Mouse (Mus musculus) urinary bladder, postnatal 25 days (tissue): ENCODE results near the gene Degs1.
"Not testable (repeated sequence)": the region's sequence is repeated elsewhere in the genome, so short reads cannot be mapped to it uniquely, and the experiment has no call there.

Experiments
- DNase-seq: peaks from one replicate; pipeline ENCODE4 v3.0.0; 2022; ENCODE audit warnings: low spot score

Gene Degs1

DNA sequence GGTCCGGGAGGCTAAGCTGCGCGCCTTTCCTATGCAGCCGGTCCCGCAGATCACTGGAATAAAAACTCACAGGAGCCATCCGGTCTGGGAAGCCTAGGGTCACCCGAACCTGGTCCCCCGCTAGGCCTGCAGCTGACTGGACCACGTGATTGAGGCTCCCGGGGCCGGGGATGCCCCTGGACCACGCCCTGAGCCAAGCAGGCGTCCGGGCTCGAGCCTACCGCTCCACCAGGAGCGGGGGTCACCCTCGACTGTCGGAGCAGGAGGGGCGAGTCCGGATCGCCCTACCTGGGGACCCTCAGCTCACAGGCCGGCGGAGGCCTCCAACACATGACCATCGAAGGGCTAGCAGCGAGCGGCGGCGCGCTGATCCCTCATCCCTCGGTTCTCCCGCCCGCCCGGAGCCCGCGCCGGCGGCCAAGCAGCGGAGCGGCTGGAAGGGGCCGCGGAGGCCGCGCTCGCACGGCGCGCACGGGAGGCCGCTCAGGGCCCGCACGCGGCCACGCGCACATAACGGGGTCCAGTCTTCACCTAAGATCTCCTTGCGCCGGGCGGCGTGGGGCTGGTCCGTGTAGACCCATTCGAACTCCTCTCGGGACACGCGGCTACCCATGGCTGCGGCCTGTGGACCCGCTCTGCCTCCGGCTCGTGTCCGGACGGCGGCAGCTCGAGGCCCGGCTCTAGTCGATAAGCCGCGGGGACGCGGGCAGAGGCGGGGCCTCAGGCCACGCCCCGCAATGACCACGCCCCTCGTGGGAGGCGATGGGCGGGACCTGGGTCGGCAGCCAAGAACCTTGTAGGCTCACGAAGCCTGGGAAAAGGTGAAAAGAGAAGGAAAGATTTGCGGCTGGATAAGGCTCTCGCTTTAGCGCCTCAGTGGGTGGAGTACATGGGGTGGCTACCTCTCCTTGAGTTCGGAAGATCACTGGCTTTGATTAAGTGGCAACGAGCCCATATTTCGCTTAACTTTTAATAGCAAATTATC lies at the start of gene Degs1:
Degs1 (minus strand) TSS at position 714 of the 985 bp plus-strand sequence.
- DNase-seq, result peak; percentile 97

DNA sequence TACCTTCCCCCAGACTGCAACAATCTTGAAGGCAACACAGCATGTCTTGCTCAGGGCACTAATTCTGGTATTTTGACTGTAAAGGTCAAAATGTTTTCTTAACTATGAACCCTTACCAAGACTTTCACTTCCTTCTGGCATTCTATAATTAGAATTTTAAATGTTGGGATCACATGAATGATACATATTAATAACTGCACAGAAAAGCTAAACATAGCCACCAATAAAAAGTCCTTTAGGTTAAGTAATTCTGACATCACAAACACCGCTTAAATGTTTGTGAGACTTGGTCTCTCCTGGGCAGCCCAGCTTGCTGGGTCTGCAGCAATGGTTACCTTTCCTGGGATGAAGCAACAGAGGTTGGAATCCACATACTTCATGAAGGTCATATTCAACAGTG lies 43.3 kb upstream of the Degs1 start:
- DNase-seq, result no peak

DNA sequence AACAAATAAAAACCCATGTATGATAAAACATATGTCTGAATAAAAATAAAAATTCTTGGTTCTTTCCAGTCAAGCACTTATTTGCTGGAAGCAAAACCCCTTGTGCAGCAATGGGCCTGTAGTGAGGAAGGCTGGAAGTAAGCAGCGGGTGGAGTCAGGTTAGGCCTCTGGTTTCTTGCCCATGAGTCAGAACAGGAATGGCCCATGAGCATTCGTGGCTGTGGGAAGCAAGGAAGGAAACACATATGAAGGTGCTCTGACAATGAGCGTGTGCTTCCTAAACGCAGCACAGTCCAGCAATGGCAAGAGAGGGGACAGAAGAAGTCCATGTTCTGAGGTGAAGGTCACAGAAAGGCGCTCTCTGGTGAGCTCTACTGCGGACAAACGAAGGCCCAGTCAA lies 41.9 kb upstream of the Degs1 start:
- DNase-seq, result no peak

DNA sequence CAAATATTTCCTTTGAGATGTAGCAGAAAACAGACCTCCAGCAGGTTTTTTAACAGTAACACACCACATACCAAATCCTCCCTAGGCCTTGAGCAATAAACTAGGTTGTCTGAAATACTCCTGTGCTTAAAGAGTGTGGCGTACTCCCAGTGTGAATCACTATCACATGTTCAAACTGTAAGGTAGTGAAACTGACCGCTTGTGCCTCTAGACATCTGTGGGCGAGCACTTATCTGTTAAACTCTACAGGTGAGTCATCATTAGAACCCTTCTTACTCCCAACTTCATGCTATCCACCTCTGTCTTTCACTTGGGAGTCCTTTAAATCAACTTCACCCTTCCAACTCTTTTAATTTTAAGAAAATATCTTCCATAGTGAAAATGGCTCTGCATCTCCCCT lies 40.5 kb upstream of the Degs1 start:
- no peak for DNase-seq

DNA sequence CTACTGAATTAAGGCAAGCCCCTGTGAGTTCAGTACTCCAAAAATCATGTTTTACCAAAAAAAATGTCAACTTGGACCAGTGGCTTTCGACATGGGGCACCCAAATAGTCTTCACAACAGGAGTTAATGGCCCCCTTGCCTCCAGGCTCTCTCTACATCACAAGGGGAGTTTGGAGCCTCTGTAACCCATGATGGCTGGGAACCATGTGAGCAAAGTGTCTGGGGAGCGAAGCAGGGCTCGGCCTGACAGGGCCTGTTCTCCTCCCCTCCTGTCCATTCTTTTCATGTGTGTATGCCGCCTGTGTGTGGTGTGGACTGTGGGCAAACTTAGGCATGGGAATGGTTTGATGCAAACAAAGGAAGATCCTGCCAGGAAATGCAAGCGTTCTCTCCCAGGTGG lies 31.6 kb upstream of the Degs1 start:
- DNase-seq, result no peak

DNA sequence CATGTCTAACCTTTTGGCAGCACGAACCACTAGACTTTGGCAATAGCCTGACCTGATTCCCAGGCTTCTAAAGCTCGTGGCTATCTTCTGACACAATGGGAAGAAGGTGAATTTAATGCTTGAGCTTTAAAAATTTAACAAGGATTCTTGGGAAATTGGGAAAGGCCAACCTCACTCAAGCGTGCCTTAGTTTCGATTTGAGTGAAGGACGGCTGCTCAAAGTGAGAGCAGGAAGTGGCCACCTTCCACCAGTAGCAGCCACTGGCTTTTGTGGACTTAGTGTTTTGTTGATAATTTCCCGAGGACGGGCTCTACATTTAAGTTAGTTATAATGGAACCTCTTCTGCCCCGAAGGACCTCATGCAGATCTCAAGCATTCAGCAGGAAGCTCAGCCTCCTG lies 30.6 kb upstream of the Degs1 start:
- no peak for DNase-seq

DNA sequence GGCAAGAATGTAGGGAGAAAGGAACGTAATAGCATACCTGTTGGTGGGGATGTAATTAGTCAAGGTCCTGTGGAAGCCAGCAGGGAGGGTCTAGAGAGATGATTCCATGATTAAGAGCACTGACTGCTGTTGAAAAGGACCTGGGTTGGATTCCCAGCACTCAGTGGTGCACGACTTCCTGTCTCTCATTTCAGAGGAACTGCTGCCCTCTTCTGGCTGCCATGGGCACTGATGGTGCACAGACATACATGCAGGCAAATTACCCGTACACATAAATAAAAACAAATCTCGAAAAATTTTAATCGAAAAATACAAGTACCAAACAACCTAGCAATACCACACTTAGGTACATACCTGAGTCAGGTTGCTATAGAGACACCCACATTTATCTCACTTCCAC lies 28.8 kb upstream of the Degs1 start:
- DNase-seq, result no peak

DNA sequence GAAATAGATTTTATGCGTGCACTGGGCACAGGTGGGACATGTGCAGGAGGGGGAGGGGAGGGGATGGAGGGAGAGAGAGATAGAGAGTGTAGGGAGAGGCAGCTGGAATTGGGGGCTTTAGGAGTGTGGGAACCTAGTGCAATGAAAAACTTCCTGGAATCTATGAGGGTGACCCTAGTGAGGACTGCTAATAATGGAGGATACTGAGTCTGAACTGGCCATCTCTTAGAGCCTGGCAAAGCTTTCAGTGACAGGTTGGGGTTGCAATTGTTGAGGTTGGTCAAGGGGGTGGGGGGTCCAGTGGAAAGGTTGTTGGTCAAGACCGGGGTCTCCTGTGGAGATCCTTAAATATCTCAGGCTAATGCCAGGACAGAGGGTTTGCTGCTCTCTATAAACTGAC lies 27.7 kb upstream of the Degs1 start:
- DNase-seq, result no peak

DNA sequence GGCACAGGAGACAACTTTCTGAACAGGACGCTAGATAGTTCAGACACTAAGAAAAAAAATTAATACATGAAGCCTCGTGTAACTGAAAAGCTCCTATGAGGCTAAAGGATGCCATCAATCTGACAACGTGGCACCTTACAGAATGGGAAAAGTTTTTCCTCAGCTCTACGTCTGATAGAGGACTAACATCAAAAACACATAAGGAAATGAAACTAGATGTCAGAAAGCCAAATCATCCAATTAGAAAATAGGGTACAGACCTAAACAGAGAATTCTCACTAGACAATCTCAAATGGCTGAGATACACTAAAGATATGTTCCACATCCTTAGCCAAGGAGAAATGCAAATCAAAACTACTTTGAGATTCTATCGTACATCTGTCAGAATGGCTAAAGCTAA lies 26.8 kb upstream of the Degs1 start:
- no peak for DNase-seq

DNA sequence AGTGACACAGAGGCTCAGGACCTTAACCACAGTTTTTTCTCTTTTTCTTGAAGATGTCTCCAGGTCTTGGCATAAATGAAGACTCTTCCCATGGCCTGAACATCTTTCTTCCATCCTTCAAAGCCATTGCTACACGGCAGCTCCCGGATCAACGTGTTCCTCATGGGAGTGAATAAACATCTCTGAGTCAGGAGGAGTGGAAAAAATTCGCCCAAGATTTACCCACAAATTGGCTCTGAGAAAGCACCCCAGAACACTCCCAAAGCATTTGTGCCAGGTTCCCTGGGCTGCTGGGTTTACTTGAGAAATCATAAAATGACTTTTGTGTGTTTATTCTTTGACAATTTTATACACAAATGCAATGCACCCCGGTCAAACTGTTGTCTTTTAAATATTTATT lies 20.3 kb upstream of the Degs1 start:
- DNase-seq, result no peak

DNA sequence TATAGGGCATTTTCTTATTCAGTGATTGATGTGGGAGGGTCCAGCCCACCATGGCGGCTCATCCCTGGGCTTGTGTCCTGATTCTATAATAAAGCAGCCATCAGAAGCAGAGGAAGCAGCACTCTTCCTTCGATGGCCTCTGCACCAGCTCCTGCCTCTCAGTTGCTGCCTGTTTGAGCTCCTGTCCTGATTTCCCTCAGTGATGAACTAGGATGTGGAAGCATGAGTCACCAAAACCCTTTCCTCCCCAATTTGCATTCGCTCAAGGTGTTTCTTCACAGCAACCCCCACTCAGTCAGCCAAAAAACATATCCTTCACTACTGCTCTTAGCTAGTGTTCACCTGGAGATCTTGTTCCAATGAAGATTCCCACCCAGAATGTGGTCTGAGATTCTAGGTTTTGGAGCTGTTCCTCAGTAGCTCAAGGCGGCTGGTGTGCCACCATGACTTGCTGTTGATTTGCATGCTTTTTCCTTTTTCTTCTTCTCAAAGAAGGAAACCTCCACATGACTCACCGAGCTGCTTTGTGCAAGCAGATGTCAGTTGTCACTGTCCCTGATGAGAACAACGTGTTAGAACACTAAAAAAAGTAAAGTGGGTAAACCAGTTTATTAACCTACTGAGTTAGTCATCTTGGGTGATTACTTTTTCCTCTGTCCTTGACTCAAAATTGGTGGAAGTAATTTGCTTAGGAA lies 19.7 kb upstream of the Degs1 start:
- DNase-seq, result no peak

DNA sequence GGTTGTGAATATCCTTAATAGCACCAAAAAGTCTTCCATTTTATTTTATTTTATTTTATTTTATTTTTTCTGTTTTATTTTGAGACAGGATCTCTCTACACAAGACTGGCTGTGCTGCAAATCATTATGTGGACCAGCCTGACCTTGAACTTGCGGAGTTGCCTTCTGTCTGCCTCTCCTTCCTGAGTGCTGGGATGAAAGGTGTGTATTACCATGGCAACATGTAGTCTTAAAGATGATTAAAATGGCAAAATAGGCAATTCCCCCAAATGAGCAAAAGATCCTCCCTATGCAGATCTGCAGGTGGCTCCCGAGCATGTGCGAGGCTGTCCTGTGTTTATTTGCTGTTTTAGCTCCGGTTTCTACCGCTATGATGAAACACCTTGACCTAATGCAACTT lies 15.2 kb upstream of the Degs1 start:
- DNase-seq, result no peak

DNA sequence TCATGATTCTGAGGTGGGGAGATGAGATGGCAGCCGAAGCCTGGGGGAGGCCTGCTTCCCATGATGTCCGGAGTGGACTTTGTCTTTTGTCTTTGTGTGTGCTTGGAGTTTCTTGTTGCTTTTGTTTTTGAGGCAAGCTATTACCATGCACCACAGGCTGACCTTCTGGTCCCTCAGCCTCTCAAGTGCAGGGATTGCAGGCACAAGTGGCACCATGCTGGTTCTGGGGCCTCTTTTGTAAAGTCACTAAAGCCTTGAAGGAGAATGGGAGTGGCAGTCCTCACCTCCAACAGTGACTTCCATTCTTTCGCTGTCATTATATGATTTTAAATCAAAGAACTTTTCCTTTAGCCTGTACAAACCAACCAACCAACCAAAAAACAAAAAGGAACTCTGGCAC lies 14.6 kb upstream of the Degs1 start:
- DNase-seq, result no peak

DNA sequence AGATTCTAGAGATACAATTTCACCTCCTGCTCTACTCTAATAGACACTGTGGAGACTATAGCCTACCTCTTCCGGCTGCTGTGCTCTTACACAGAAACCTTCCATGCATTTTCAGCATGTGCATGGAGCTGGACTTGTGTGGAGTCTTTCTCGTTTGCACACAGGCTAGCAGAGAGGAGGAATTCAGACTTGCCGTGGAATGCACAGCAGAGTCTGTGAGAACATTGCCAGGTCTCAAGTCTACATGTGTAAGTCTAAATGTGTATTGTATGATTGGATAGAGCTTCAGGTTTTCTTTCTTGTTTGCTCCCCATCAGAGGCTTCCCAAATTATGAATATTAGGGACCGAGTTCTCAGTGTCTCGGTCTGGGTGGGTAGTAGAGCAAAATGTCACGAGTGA lies 14.2 kb upstream of the Degs1 start:
- no peak for DNase-seq

DNA sequence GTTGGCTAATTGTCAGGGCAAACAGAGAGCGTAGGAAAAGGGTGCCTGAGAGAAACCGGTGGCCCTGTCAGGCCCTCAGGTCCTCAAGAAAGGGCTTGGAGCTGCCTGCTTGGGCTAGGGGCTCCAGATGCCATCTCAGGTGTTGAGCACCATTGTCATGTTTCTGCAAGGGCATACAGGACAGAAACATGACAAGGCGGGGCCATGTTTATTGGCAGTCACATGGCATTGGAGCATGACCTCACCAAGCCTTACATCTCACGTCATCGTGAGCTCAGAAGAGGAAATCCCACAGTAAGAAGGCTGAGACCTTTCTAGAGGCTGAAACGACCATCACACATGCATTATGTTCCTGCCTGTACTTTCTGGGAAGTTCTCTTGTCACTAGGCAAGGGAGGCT lies 13.5 kb upstream of the Degs1 start:
- no peak for DNase-seq

DNA sequence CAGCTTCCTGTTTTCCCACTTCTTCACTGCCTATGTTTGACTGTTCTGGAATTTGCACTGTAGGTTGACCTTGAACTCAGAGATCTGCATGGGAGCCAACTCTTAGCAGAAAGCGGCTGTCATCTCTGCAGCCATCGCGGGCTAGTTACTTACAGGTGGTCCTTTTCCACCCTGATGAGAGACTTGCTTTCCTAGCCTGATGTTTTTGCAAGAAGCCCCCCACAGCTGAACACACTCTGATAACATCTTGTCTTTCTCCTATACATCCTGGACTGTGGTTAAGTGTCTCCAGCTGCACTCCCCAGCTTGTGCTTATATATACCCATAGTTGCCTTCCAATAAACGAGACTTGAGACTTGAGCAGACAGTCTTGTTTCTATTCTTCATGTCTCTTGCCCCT lies 9.7 kb upstream of the Degs1 start:
- DNase-seq, result no peak

DNA sequence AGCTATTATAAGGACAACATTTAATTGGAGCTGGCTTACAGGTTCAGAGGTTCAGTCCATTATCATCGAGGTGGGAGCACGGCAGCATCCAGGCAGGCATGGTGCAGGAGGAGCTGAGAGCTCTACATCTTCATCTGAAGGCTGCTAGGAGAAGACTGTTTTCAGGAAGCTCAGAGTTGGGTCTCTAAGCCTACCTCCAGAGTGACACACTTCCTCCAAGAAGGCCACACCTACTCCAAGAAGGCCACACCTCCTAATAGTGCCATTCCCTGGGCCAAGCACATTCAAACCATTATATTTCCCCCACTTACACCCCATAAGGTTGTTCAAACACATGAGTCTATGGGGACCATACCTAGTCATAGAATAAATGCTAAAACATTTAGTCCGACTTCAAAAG lies 8.1 kb upstream of the Degs1 start:
- not testable (repeated sequence) for DNase-seq

DNA sequence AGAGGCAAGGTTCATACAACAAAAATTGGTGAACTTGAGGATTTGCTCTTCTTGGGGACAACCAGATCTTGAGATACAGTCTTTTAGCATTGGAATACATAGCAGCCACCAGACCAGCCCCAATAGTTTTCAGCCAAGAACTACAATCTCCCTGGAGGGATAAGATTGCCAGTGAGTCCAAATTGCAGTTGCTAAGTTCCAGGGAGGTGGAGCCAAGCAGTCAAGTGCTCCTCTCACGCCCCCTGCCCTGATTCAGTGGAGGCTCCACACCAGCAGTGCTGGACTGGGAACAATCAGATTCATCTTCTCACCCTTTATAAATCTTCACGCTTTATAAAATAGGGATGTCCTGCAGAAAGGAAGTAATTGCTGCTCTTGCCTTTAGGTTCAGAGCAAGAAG lies 7.2 kb upstream of the Degs1 start:
- no peak for DNase-seq

DNA sequence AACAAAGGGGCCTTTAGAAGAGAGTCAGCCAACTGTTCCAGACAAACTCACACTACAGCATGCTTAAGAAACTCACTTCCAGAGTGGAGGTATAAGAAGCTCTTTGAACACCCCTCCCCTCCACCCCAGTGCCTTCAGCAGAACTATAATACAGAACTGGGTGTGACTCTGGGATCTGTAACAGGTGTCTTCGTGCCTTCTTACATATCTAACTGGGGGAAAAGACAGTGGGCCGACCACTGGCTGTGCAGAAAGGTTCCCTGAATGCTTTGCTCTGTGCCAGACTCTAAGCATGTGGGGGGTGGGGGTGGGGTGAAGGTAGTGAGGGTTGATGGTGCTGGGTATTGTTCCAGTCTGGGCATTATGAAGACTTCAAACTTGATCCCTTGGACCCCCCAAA lies 6.0 kb upstream of the Degs1 start:
- DNase-seq, result no peak

DNA sequence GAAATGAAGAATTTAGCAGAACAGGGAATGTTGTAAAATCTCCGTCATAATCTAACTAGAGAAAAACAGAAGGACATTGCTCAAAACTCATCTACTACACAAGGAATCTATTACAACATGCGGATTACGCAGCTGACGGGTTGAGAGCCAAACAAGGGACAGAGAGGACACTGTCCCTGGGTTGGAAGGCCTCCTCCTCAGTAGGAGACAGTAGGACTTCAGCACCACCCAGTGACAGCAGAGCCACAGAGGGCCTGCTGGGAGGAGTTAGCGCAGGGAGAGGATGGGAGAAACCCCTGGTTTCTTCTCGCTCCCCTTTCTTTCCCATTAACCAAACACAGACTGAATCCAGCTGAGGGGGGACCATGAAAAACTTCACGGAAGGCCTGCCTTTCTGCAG lies 5.2 kb upstream of the Degs1 start:
- DNase-seq, result no peak

DNA sequence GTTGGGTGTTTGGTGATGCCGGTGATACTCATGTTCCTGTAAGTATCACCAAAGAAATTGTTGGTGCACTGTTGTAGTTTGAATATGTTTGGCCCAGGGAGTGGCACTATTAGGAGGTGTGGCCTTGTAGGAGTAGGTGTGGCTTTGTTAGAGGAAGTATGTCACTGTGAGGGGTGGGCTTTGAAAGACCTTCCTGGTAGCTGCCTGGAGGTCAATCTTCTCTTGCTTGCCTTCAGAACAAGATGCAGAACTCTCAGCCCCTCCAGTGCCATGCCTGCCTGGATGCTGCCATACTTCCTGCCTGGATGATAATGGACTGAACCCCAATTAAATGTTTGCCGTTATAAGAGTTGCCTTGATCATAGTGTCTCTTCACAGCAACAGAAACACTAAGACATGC lies 2.2 kb upstream of the Degs1 start:
- no peak for DNase-seq

DNA sequence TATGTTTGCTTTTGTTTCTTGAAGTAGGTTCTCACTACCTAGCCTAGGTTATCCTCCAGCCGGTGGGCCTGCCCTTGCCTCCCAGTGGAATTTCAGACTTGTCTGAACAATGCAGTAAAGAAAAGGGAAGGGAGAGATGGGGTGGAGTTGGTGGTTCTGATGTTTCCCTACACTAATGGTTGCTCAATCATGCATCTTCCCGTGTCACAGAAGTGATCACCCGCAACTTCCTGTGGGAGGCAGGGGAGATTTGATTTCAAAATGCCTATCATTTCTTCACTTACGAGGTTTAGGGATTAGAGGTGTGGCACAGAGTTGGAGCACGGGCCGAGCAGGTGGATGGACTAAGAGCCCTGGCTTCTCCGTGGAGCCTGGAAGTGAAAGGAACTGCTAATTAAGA lies 627 bp upstream of the Degs1 start:
- DNase-seq, result no peak

DNA sequence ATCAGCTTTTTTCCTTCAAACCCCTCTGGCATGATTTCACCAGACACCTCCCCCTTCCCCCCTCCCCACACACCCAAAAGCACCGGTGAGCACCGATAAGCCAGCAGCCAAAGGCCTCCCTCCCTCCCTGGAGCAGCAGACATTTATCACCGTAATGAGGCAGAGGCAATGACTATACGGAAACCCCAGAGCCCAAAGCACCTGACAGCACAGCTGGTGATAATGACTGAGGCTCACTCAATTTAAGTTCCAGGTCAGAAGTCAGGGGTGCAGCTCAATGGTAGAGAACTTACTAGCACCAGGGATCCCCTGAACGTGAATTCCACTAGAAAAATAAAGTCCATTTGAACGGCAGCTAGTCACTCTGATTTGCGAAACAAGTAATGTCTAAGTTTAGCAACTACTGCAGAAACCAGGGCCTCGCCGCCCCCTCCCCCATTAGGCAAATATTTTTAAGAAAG lies 1.3 kb downstream of the Degs1 start:
- no peak for DNase-seq
